Mouse (Mus musculus) intestine, embryonic 16.5 days (tissue): ENCODE data around the gene Acads. TPM values are rescaled to one million over a fixed set of nuclear protein-coding genes. Genes with fewer than 3 reads are reported as not detected.
A peak's percentile ranks its signal among the peaks of the same experiment; 100 is the strongest.
"Not testable (repeated sequence)": the region's sequence is repeated elsewhere in the genome, so short reads cannot be mapped to it uniquely, and the experiment has no call there.

Source experiments
- ATAC-seq: fragments of 200-750 bp; cut with Nextera tagmentation; 2 replicates; pipeline ENCODE4 v1.8.0; 2017; ENCODE audit warnings: moderate TSS enrichment, moderate library complexity
- H3K27ac ChIP-seq: fragments of 300-500 bp; sonication (generic); 2 replicates; pipeline ENCODE4 v1.5.1; 2014; ENCODE audit warnings: mild to moderate bottlenecking, low read length
- H3K27me3 ChIP-seq: fragments of 300-500 bp; sonication (generic); replicated peaks from 2 replicates; pipeline ENCODE4 v1.6.1; 2014; ENCODE audit warnings: low read length, control low read depth, mixed read lengths; ENCODE audit not compliant: control insufficient read depth, insufficient read depth
- H3K36me3 ChIP-seq: fragments of 300-500 bp; sonication (generic); 2 replicates; pipeline ENCODE4 v1.6.1; 2014; ENCODE audit warnings: low read length, control low read depth; ENCODE audit not compliant: control insufficient read depth, insufficient read depth
- H3K4me1 ChIP-seq: fragments of 300-500 bp; sonication (generic); 2 replicates; pipeline ENCODE4 v1.6.1; 2014; ENCODE audit warnings: low read length, control low read depth, mixed read lengths; ENCODE audit not compliant: control insufficient read depth, insufficient read depth
- H3K4me2 ChIP-seq: fragments of 300-500 bp; sonication (generic); 2 replicates; pipeline ENCODE4 v1.6.1; 2014; ENCODE audit warnings: low read depth, low read length, control low read depth
- H3K4me3 ChIP-seq: fragments of 300-500 bp; sonication (generic); 2 replicates; pipeline ENCODE4 v1.5.1; 2014; ENCODE audit warnings: mild to moderate bottlenecking, low read length
- H3K9ac ChIP-seq: fragments of 300-500 bp; sonication (generic); 2 replicates; pipeline ENCODE4 v1.6.1; 2014; ENCODE audit warnings: low read depth, low read length
- H3K9me3 ChIP-seq: fragments of 300-500 bp; sonication (generic); 2 replicates; pipeline ENCODE4 v1.6.1; 2016; ENCODE audit warnings: low read length, control low read depth; ENCODE audit not compliant: control insufficient read depth
- WGBS: fragments of 180-500 bp; shearing (Covaris S2); extraction: QIAGEN DNeasy Blood & Tissue Kit; methylation state at CpG from one replicate; pipeline ENCODE4 v1.1.7; 2014; 5-methylcytosine and 5-hydroxymethylcytosine counted together
- polyA plus RNA-seq: library from polyadenylated mRNA; unstranded; fragments of >200 nt; fragmentation: Nextera tagmentation; extraction: Ambion mirVana; gene quantifications from 2 replicates; pipeline ENCODE4 v1.2.1, GENCODE M21; 2015

Gene Acads
- polyA plus RNA-seq, 1 experiment from 2014 or later, result 150 TPM

- H3K9me3 ChIP-seq, result no peaks in the 10 kb centered on the region
- no peak overlapping the region for H3K27ac ChIP-seq
- ATAC-seq, result no peak
- no peak overlapping the region for H3K4me2 ChIP-seq
- WGBS, result 80% methylated on average over 13 of the region's 13 CpGs
- peaks cover 48% of the 10 kb centered on the region for H3K4me1 ChIP-seq
- no peaks in the 10 kb centered on the region for H3K27me3 ChIP-seq
- peaks cover 24% of the 10 kb centered on the region for H3K36me3 ChIP-seq
- H3K4me3 ChIP-seq, result no peak overlapping the region
- H3K9ac ChIP-seq, result no peak overlapping the region
These were observed 32.3 kb upstream of the Acads start for GRCm38 (mm10) chr5:115151457-115151856.

DNA sequence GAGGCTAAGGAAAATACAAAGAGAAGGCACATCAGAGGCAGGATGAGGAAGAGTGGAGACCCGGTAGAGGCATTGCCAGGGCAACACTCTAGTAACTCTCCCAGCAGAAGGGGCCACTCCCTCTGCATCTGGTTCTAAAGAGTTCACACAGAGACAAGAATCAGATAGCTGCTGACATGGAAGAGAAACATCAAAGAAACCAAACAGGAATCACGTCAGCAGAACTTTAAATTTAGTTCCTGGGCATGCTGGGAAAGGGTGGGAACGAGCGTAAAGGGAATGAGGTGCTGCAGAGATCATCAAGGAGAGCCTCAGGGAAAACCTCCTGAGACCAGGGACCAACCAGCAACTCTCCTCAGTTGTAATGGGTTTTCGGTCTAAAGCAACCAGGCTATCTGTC lies 31.8 kb upstream of the Acads start:
- H3K27ac ChIP-seq, result no peak overlapping the region
- H3K4me2 ChIP-seq, result no peak overlapping the region
- ATAC-seq, result no peak
- H3K27me3 ChIP-seq, result no peaks in the 10 kb centered on the region
- peaks cover 44% of the 10 kb centered on the region for H3K4me1 ChIP-seq
- H3K36me3 ChIP-seq, result peaks cover 24% of the 10 kb centered on the region
- no peak overlapping the region for H3K9ac ChIP-seq
- 77% methylated on average over 5 of the region's 5 CpGs for WGBS
- H3K4me3 ChIP-seq, result no peak overlapping the region
- H3K9me3 ChIP-seq, result no peaks in the 10 kb centered on the region

GRCm38 (mm10) chr5:115149675-115150459 lies 30.7 kb upstream of the Acads start:
- Histone ChIP-seq H3K4me2 (no peak overlapping the region), H3K9me3 (no peaks in the 10 kb centered on the region), H3K4me3 (no peak overlapping the region), H3K36me3 (peaks cover 24% of the 10 kb centered on the region), H3K27me3 (no peaks in the 10 kb centered on the region), H3K4me1 (peaks cover 32% of the 10 kb centered on the region), H3K27ac (no peak overlapping the region), H3K9ac (no peak overlapping the region)
- ATAC-seq, result no peak
- 90% methylated on average over 14 of the region's 14 CpGs for WGBS

DNA sequence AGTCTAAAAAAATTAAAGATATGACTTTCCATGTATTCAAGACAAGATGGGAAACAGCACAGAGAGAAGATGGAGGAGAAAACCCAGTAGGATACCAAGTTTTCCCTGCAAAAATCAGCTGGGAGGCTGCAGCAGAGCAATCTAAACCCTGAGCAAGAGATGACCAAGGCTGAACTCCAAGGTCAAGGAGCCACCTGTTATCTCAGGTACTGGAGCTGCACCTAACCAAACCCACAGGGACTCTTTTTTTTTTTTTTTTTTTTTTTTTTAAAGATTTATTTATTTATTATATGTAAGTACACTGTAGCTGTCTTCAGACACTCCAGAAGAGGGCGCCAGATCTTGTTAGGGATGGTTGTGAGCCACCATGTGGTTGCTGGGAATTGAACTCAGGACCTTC lies 29.7 kb upstream of the Acads start:
- H3K27ac ChIP-seq, H3K4me3 ChIP-seq, H3K4me2 ChIP-seq, H3K9me3 ChIP-seq, ATAC-seq, H3K9ac ChIP-seq, H3K27me3 ChIP-seq: not testable (repeated sequence)
- no CpG with 5 or more reads among the region's 1 CpGs for WGBS
- Histone ChIP-seq H3K4me1 (peaks cover 24% of the 10 kb centered on the region), H3K36me3 (peaks cover 27% of the 10 kb centered on the region)

GRCm38 (mm10) chr5:115148378-115148777 lies 29.2 kb upstream of the Acads start:
- Histone ChIP-seq H3K4me1 (peaks cover 19% of the 10 kb centered on the region), H3K27ac (no peak overlapping the region), H3K4me3 (no peak overlapping the region)

GRCm38 (mm10) chr5:115147388-115147787 lies 28.2 kb upstream of the Acads start:
- Histone ChIP-seq H3K27me3 (no peaks in the 10 kb centered on the region), H3K36me3 (peaks cover 27% of the 10 kb centered on the region), H3K27ac (peak overlapping the region; percentile 44; the same call in 1 of the 2 replicates), H3K4me2 (no peak overlapping the region), H3K9ac (no peak overlapping the region), H3K9me3 (no peaks in the 10 kb centered on the region), H3K4me3 (no peak overlapping the region), H3K4me1 (peaks cover 10% of the 10 kb centered on the region)
- 71% methylated on average over 3 of the region's 3 CpGs for WGBS
- ATAC-seq, result peak; percentile 79

More at GRCm38 (mm10) chr5:115148378-115148777, 29.2 kb upstream of the Acads start:
- Histone ChIP-seq H3K9me3 (no peaks in the 10 kb centered on the region), H3K9ac (no peak overlapping the region), H3K36me3 (peaks cover 27% of the 10 kb centered on the region), H3K27me3 (no peaks in the 10 kb centered on the region), H3K4me2 (no peak overlapping the region)
- no peak for ATAC-seq
- 93% methylated on average over 8 of the region's 8 CpGs for WGBS

DNA sequence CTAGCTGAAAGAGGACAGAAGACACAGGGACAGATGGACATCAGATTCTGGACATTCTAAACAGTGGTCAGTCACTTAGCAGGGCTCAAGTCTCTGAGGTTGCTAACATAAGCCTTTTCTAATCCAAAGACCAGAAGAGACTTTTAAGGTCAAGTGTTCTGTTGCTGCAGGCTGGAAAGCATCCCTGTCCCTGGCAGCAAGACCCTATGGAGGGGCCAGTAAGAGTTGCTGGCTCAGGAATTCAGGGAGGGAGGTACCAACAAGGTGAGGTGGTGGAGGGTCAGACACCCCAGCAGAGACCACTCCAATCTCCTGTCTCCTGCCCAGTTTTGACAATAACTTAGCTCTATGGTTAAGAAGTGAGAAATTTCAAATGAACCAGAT lies 27.6 kb upstream of the Acads start:
- peaks cover 7% of the 10 kb centered on the region for H3K4me1 ChIP-seq
- no peak overlapping the region for H3K4me2 ChIP-seq
- H3K9ac ChIP-seq, result no peak overlapping the region
- no peak overlapping the region for H3K4me3 ChIP-seq
- ATAC-seq, result no peak
- no peak overlapping the region for H3K27ac ChIP-seq
- no peaks in the 10 kb centered on the region for H3K9me3 ChIP-seq
- peaks cover 27% of the 10 kb centered on the region for H3K36me3 ChIP-seq
- no peaks in the 10 kb centered on the region for H3K27me3 ChIP-seq

GRCm38 (mm10) chr5:115145976-115146746 lies 27.0 kb upstream of the Acads start:
- 0 out of 2 replicates have a peak overlapping the region, but pooled peaks have one; percentile 24 for H3K27ac ChIP-seq
- no peak overlapping the region for H3K9ac ChIP-seq
- H3K4me1 ChIP-seq, result peaks cover 5% of the 10 kb centered on the region
- WGBS, result 76% methylated on average over 6 of the region's 6 CpGs
- H3K4me2 ChIP-seq, result no peak overlapping the region
- no peak overlapping the region for H3K4me3 ChIP-seq
- peaks cover 27% of the 10 kb centered on the region for H3K36me3 ChIP-seq
- no peaks in the 10 kb centered on the region for H3K9me3 ChIP-seq
- ATAC-seq, result no peak
- no peaks in the 10 kb centered on the region for H3K27me3 ChIP-seq

- no peak overlapping the region for H3K4me3 ChIP-seq
- H3K36me3 ChIP-seq, result peaks cover 20% of the 10 kb centered on the region
- H3K27me3 ChIP-seq, result no peaks in the 10 kb centered on the region
- 78% methylated on average over 11 of the region's 11 CpGs for WGBS
- no peak overlapping the region for H3K27ac ChIP-seq
- peaks cover 5% of the 10 kb centered on the region for H3K4me1 ChIP-seq
- no peak overlapping the region for H3K4me2 ChIP-seq
- H3K9me3 ChIP-seq, result no peaks in the 10 kb centered on the region
- no peak overlapping the region for H3K9ac ChIP-seq
- ATAC-seq, result no peak
These were observed 26.3 kb upstream of the Acads start for GRCm38 (mm10) chr5:115145253-115145968.
